Mouse (Mus musculus) lung, embryonic 14.5 days (tissue): ENCODE measurements around the gene Vti1a. TPM values are rescaled to one million over a fixed set of nuclear protein-coding genes. Genes with fewer than 3 reads are reported as not detected.

Experiments used
- ATAC-seq: fragments of 200-750 bp; cut with Nextera tagmentation; 2 replicates; pipeline ENCODE4 v1.8.0; 2017; ENCODE audit warnings: mild to moderate bottlenecking, moderate TSS enrichment, moderate library complexity; ENCODE audit not compliant: insufficient read depth
- DNase-seq: peaks from one replicate; pipeline ENCODE4 v3.0.0-alpha.2; 2015
- H3K27ac ChIP-seq: fragments of 300-500 bp; sonication (generic); 2 replicates; pipeline ENCODE4 v1.5.1; 2014; ENCODE audit warnings: low read depth, mild to moderate bottlenecking, moderate library complexity
- H3K27me3 ChIP-seq: fragments of 300-500 bp; sonication (generic); 2 replicates; pipeline ENCODE4 v1.6.1; 2014; ENCODE audit warnings: low read length, control low read depth; ENCODE audit not compliant: insufficient read depth
- H3K36me3 ChIP-seq: fragments of 300-500 bp; sonication (generic); 2 replicates; pipeline ENCODE4 v1.6.1; 2014; ENCODE audit warnings: control low read depth; ENCODE audit not compliant: insufficient read depth
- H3K4me1 ChIP-seq: fragments of 300-500 bp; sonication (generic); 2 replicates; pipeline ENCODE4 v1.6.1; 2014; ENCODE audit warnings: antibody characterized with exemption, control low read depth; ENCODE audit not compliant: insufficient read depth
- H3K4me2 ChIP-seq: fragments of 300-500 bp; sonication (generic); 2 replicates; pipeline ENCODE4 v1.6.1; 2014; ENCODE audit warnings: mild to moderate bottlenecking
- H3K4me3 ChIP-seq: fragments of 300-500 bp; sonication (generic); 2 replicates; pipeline ENCODE4 v1.5.1; 2014; ENCODE audit warnings: low read depth, low read length
- H3K9ac ChIP-seq: fragments of 300-500 bp; sonication (generic); 2 replicates; pipeline ENCODE4 v1.6.1; 2014
- H3K9me3 ChIP-seq: fragments of 300-500 bp; sonication (generic); 2 replicates; pipeline ENCODE4 v1.6.1; 2016; ENCODE audit warnings: low read depth, low read length, control low read depth
- CTCF ChIP-seq: IDR thresholded peaks from 2 replicates; pipeline ENCODE4 v1.5.1; 2016; ENCODE audit warnings: antibody characterized with exemption, low read depth
- WGBS: fragments of 180-500 bp; shearing (Covaris S2); extraction: QIAGEN DNeasy Blood & Tissue Kit; methylation state at CpG from one replicate; pipeline ENCODE4 v1.1.7; 2014; 5-methylcytosine and 5-hydroxymethylcytosine counted together
- polyA plus RNA-seq: library from polyadenylated mRNA; unstranded; fragments of >200 nt; fragmentation: Nextera tagmentation; extraction: Ambion mirVana; gene quantifications from 2 replicates; pipeline ENCODE4 v1.2.1, GENCODE M21; 2014

Vti1a gene
- polyA plus RNA-seq, 1 experiment from 2014 or later: 25.5 TPM

DNA sequence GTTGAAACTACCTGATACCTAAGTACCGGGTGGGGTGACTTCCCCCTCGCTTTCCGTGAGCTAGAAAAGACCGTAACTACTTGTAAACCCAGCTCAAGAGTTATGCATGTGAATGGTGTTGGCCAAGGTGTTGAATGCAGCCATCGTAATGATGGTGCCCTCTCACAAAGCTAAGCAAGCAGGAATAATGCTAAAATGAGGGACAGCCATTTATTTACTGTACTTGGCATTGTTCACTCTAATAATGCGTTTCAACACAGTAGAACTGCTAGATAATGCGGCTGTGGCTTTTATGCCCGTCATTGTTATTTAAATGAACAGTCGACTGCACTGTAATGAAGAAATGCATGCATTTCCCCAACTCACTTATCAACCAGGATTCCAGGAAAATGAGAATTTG lies 227.1 kb downstream of the Vti1a start:
- DNase-seq: no peak
- TF ChIP-seq CTCF: no peak
- H3K9me3 ChIP-seq: no peaks in the 10 kb centered on the region
- WGBS: 89% methylated on average over 9 of the region's 9 CpGs
- no peaks in the 10 kb centered on the region for H3K27me3 ChIP-seq
- no peak overlapping the region for H3K27ac ChIP-seq
- H3K4me3 ChIP-seq: no peak overlapping the region
- no peak overlapping the region for H3K4me2 ChIP-seq
- H3K36me3 ChIP-seq: no peaks in the 10 kb centered on the region
- no peaks in the 10 kb centered on the region for H3K4me1 ChIP-seq
- no peak for ATAC-seq
- H3K9ac ChIP-seq: no peak overlapping the region

DNA sequence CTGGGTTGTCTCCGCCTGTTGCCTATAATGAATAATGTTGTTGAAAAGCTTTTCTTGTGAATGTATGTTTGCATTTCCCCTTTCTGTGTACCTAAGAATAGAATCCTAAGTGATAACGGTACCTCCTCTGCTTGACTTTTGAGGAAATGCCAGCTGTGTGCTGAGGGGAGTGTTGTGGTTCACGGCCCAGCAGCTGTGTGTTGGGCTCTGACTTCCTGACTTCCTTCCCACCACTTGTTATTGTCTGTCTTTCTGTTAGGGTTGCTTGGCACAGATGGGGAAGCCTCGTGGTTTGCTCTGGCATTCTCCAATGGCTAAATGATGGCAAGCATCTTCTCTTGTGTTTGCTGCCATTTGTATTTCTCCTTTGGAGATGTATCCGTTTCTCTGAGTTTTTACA lies 228.4 kb downstream of the Vti1a start:
- TF ChIP-seq CTCF: no peak
- Histone ChIP-seq H3K4me2 (no peak overlapping the region), H3K4me3 (no peak overlapping the region), H3K36me3 (no peaks in the 10 kb centered on the region), H3K9me3 (no peaks in the 10 kb centered on the region), H3K27ac (no peak overlapping the region), H3K9ac (no peak overlapping the region), H3K4me1 (no peaks in the 10 kb centered on the region), H3K27me3 (no peaks in the 10 kb centered on the region)
- no peak for ATAC-seq
- WGBS: 57% methylated on average over 5 of the region's 5 CpGs
- peak; percentile 32 for DNase-seq

DNA sequence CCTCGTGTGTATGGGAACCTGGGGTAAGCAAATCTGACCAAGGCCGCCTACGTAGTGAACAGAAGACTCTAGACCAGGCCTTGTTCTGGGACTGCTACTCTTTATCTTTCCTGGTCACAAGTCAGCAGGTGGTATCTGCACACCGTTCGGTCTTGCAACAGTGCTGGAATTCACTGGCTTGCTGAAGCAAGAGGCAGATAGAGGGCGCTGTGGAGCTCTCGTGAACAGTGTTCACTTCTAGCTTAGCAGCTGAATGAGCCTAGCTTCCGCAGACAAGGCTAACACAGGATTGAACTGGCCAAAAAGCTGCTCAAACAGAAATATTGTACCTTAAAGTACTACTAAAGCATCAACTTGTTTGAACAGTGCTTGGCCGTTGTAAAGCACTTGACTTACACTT lies 229.4 kb downstream of the Vti1a start:
- peak; percentile 90 for TF ChIP-seq CTCF
- Histone ChIP-seq H3K4me3 (no peak overlapping the region), H3K27me3 (no peaks in the 10 kb centered on the region), H3K27ac (no peak overlapping the region), H3K9ac (no peak overlapping the region), H3K4me2 (no peak overlapping the region), H3K36me3 (no peaks in the 10 kb centered on the region), H3K4me1 (no peaks in the 10 kb centered on the region), H3K9me3 (no peaks in the 10 kb centered on the region)
- 26% methylated on average over 9 of the region's 9 CpGs for WGBS
- DNase-seq: peak; percentile 95
- ATAC-seq: peak; percentile 68

DNA sequence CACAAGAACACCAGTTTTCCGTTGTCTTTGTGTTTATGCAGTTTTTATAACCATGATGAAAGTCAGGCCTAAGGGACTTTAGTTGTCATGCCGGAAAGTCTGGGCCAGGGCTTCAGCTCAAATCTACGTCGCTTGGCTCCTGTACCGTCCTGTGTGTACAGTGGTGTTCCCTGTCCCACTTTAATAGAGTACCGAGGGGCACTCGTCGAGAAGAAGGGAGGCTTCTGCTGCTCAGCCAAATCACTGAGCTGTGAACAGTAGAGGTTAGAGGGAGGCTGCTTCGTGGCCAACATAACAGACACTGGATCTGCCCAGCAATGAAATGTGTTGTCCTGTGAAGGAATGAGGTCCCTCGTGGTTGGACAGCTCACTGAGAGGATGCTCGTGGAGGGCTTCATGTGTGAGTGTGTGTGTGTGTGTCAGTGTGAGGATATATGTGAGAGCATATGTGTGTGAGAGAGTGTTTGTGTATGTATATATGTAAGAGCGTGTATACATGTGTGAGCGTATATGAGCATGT lies 230.0 kb downstream of the Vti1a start:
- no peaks in the 10 kb centered on the region for H3K9me3 ChIP-seq
- H3K36me3 ChIP-seq: no peaks in the 10 kb centered on the region
- H3K9ac ChIP-seq: no peak overlapping the region
- no peak overlapping the region for H3K4me2 ChIP-seq
- 71% methylated on average over 13 of the region's 13 CpGs for WGBS
- no peaks in the 10 kb centered on the region for H3K4me1 ChIP-seq
- no peak overlapping the region for H3K27ac ChIP-seq
- TF ChIP-seq CTCF: no peak
- H3K27me3 ChIP-seq: no peaks in the 10 kb centered on the region
- ATAC-seq (no peak), DNase-seq (no peak)
- no peak overlapping the region for H3K4me3 ChIP-seq

DNA sequence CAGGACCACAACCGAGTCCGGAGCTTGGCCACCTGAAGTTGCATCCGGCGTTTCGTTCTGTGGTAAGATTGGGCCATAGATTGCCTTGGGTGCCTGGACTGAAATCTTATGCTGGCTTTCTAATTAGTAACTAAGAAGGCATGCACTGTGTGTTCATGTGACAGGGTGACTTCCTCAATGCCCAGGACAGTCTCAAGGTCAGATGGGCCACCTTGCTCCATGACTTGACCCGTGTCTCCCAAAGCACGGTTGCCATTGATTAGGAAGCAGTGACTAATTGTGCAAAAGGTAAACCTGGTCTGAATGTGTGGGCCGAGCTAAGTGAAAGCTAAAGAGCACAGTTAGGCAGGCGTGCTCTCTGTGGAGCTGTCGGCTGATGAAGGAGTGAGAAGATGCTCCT lies 232.1 kb downstream of the Vti1a start:
- H3K9ac ChIP-seq: no peak overlapping the region
- no peak for TF ChIP-seq CTCF
- no peak overlapping the region for H3K27ac ChIP-seq
- H3K9me3 ChIP-seq: no peaks in the 10 kb centered on the region
- no peaks in the 10 kb centered on the region for H3K36me3 ChIP-seq
- H3K4me2 ChIP-seq: no peak overlapping the region
- no peaks in the 10 kb centered on the region for H3K27me3 ChIP-seq
- WGBS: 85% methylated on average over 10 of the region's 10 CpGs
- ATAC-seq: no peak
- H3K4me1 ChIP-seq: no peaks in the 10 kb centered on the region
- no peak overlapping the region for H3K4me3 ChIP-seq
- DNase-seq: no peak

DNA sequence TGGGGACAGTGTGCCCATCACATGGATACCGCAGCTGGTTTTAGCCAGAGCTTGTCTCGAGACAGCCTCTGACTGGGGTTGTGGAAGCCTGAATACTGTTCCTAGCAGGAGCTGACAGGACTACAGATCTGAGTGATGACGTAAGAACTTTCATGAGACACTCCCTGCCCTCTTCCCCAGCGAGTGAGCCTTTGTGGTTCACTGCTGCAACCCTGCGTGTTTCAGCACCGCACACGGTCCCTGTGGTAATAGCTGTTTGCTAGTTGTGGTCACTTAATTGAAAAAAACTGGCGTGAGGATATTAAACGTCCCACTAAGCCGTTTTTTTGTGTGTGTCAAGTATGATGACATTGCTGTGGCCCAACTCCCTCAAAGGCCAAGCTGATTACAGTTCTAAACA lies 232.6 kb downstream of the Vti1a start:
- Histone ChIP-seq H3K4me3 (no peak overlapping the region), H3K4me2 (no peak overlapping the region), H3K9ac (no peak overlapping the region), H3K36me3 (no peaks in the 10 kb centered on the region), H3K27me3 (no peaks in the 10 kb centered on the region), H3K27ac (no peak overlapping the region), H3K9me3 (no peaks in the 10 kb centered on the region), H3K4me1 (no peaks in the 10 kb centered on the region)
- no peak for DNase-seq
- ATAC-seq: no peak
- 48% methylated on average over 10 of the region's 10 CpGs for WGBS
- no peak for TF ChIP-seq CTCF

DNA sequence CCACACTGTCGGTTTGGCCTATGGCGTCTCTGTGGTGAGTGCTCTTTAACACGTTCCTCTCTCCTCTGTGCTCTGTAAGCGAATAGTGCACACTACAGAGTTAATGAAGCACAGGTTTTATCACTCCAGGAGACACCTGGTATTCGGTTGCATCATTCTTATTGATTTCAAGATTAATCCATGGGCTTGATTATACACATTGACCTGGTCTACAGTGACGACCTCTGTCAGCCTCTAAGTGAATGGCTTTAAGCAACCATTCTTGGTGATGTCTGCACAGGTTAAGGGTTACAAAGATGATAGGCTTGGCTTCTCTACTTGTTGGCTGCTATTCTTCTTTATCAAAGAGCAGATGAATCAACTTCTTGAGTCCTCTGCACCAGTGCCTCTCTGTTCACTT lies 234.1 kb downstream of the Vti1a start:
- Histone ChIP-seq H3K27me3 (no peaks in the 10 kb centered on the region), H3K4me1 (no peaks in the 10 kb centered on the region), H3K9me3 (no peaks in the 10 kb centered on the region), H3K36me3 (no peaks in the 10 kb centered on the region), H3K9ac (no peak overlapping the region), H3K27ac (no peak overlapping the region), H3K4me2 (no peak overlapping the region), H3K4me3 (no peak overlapping the region)
- DNase-seq (no peak), ATAC-seq (no peak)
- TF ChIP-seq CTCF: no peak
- 86% methylated on average over 6 of the region's 6 CpGs for WGBS

DNA sequence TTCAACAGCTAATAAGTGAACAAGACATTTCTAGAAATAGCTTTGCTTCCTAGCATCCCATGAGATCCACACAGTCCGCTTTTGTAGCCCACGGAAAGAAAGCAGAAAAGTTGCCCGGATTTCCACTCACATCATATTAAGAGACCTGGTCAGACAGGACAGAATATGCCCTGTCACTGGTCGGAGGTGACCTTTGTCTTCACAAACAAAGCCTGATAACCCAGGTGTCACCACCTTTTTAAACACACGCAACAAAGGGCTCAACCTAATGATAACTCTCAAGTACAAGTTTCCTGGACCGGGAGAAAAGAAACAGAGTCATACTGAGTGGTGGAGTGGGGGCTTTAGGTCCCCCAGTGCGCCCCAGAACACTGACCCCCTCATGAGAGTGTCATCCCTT lies 236.2 kb downstream of the Vti1a start:
- DNase-seq (no peak), ATAC-seq (no peak)
- no peak overlapping the region for H3K9ac ChIP-seq
- no peak overlapping the region for H3K4me2 ChIP-seq
- WGBS: 54% methylated on average over 7 of the region's 7 CpGs
- no peak overlapping the region for H3K27ac ChIP-seq
- H3K4me1 ChIP-seq: no peaks in the 10 kb centered on the region
- H3K36me3 ChIP-seq: no peaks in the 10 kb centered on the region
- H3K9me3 ChIP-seq: no peaks in the 10 kb centered on the region
- TF ChIP-seq CTCF: no peak
- H3K4me3 ChIP-seq: no peak overlapping the region
- H3K27me3 ChIP-seq: no peaks in the 10 kb centered on the region
